Mouse (Mus musculus): ENCODE measurements around the gene Tm4sf19. TPM values are rescaled to one million over a fixed set of nuclear protein-coding genes. Genes with fewer than 3 reads are reported as not detected.

Tm4sf19 gene
- total and polyA plus RNA-seq, 2 experiments from 2014 or later = 0.48 TPM; not detected in 1

GRCm38 (mm10) chr16:32450133-32450532, 49.8 kb downstream of the Tm4sf19 start:
- DNase-seq = no peak
- Histone ChIP-seq H3K4me1 (ENCODE audit: insufficient read depth) (no peaks in the 10 kb centered on the region), H3K4me2 (ENCODE audit: low read depth) (no peak overlapping the region), H3K27me3 (ENCODE audit: insufficient read depth, low read length) (no peaks in the 10 kb centered on the region), H3K27ac (ENCODE audit: low read depth, low read length) (no peak overlapping the region), H3K4me3 (ENCODE audit: low read depth, low read length) (no peak overlapping the region), H3K9me3 (ENCODE audit: low read length) (no peaks in the 10 kb centered on the region), H3K9ac (no peak overlapping the region), H3K36me3 (ENCODE audit: insufficient read depth) (peaks cover 20% of the 10 kb centered on the region)
- no peak for ATAC-seq
- 98% methylated on average over 2 of the region's 2 CpGs for WGBS
- no peak for TF ChIP-seq CTCF (IDR thresholded peaks at IDR 0.05; ENCODE audit: low read depth)

DNA sequence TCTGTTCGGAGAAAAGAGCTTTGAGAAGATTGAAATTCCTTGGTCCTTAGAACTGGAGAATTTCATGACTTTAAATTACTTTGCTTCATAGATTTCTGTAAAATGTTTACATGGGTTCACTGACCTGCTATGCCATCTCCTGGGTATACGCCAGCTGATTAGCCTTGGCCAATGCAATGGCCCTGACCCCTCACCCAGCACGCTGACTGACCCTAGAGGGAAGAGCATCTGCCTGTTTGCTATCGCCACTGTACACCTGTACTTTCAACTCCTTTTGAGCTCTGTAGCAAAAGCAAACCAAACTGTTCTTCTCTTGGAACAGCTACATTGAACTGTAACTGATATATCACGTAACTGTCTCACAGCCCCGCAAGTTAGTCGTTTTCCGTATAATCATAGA, 52.8 kb downstream of the Tm4sf19 start:
- TF ChIP-seq CTCF (IDR thresholded peaks at IDR 0.05; ENCODE audit: low read depth) = no peak
- ATAC-seq (no peak), DNase-seq (no peak)
- Histone ChIP-seq H3K4me1 (ENCODE audit: insufficient read depth) (no peaks in the 10 kb centered on the region), H3K9ac (no peak overlapping the region), H3K9me3 (ENCODE audit: low read length) (no peaks in the 10 kb centered on the region), H3K27ac (ENCODE audit: low read depth, low read length) (no peak overlapping the region), H3K27me3 (ENCODE audit: insufficient read depth, low read length) (no peaks in the 10 kb centered on the region), H3K4me2 (ENCODE audit: low read depth) (no peak overlapping the region), H3K4me3 (ENCODE audit: low read depth, low read length) (no peak overlapping the region), H3K36me3 (ENCODE audit: insufficient read depth) (peaks cover 29% of the 10 kb centered on the region)
- 92% methylated on average over 8 of the region's 8 CpGs for WGBS

- H3K36me3 ChIP-seq (ENCODE audit: insufficient read depth) = peaks cover 35% of the 10 kb centered on the region
- no peak for DNase-seq
- no peaks in the 10 kb centered on the region for H3K4me1 ChIP-seq (ENCODE audit: insufficient read depth)
- H3K4me2 ChIP-seq (ENCODE audit: low read depth) = no peak overlapping the region
- no peaks in the 10 kb centered on the region for H3K9me3 ChIP-seq (ENCODE audit: low read length)
- no peak for TF ChIP-seq CTCF (IDR thresholded peaks at IDR 0.05; ENCODE audit: low read depth)
- ATAC-seq = no peak
- H3K9ac ChIP-seq = no peak overlapping the region
- WGBS = 92% methylated on average over 5 of the region's 5 CpGs
- no peak overlapping the region for H3K4me3 ChIP-seq (ENCODE audit: low read depth, low read length)
- H3K27me3 ChIP-seq (ENCODE audit: insufficient read depth, low read length) = no peaks in the 10 kb centered on the region
- H3K27ac ChIP-seq (ENCODE audit: low read depth, low read length) = no peak overlapping the region
Observed at GRCm38 (mm10) chr16:32454646-32455045, 54.3 kb downstream of the Tm4sf19 start.

- H3K4me3 ChIP-seq (ENCODE audit: low read depth, low read length) = no peak overlapping the region
- ATAC-seq = no peak
- no peak overlapping the region for H3K4me2 ChIP-seq (ENCODE audit: low read depth)
- no peak overlapping the region for H3K9ac ChIP-seq
- H3K4me1 ChIP-seq (ENCODE audit: insufficient read depth) = no peaks in the 10 kb centered on the region
- H3K9me3 ChIP-seq (ENCODE audit: low read length) = no peaks in the 10 kb centered on the region
- no peaks in the 10 kb centered on the region for H3K27me3 ChIP-seq (ENCODE audit: insufficient read depth, low read length)
- no peak for TF ChIP-seq CTCF (IDR thresholded peaks at IDR 0.05; ENCODE audit: low read depth)
- DNase-seq = no peak
- peaks cover 35% of the 10 kb centered on the region for H3K36me3 ChIP-seq (ENCODE audit: insufficient read depth)
- H3K27ac ChIP-seq (ENCODE audit: low read depth, low read length) = no peak overlapping the region
Observed at GRCm38 (mm10) chr16:32456086-32456485, 55.8 kb downstream of the Tm4sf19 start.

GRCm38 (mm10) chr16:32456761-32457160, 56.5 kb downstream of the Tm4sf19 start:
- Histone ChIP-seq H3K27me3 (ENCODE audit: insufficient read depth, low read length) (no peaks in the 10 kb centered on the region), H3K36me3 (ENCODE audit: insufficient read depth) (peaks cover 32% of the 10 kb centered on the region), H3K4me3 (ENCODE audit: low read depth, low read length) (no peak overlapping the region), H3K9me3 (ENCODE audit: low read length) (no peaks in the 10 kb centered on the region), H3K4me2 (ENCODE audit: low read depth) (no peak overlapping the region), H3K9ac (no peak overlapping the region), H3K4me1 (ENCODE audit: insufficient read depth) (no peaks in the 10 kb centered on the region), H3K27ac (ENCODE audit: low read depth, low read length) (no peak overlapping the region)
- no peak for TF ChIP-seq CTCF (IDR thresholded peaks at IDR 0.05; ENCODE audit: low read depth)
- DNase-seq = no peak
- ATAC-seq = no peak
- 87% methylated on average over 1 of the region's 1 CpGs for WGBS

Other genes with a start within 250 kb of the Tm4sf19 start
- gene Nrros, start 234.9 kb upstream of the Tm4sf19 start, total RNA-seq (2014; rRNA removed) = 10.2 and 12.5 TPM in 2 replicates
- gene Nrros, start 234.9 kb upstream of the Tm4sf19 start, polyA plus RNA-seq (2015; fragmentation: Nextera tagmentation; extraction: Ambion mirVana) = 6.4 and 7.6 TPM in 2 replicates
- gene Bex6, start 220.7 kb upstream of the Tm4sf19 start, total RNA-seq (2014; rRNA removed) = not detected in 2 replicates
- gene Bex6, start 220.7 kb upstream of the Tm4sf19 start, polyA plus RNA-seq (2015; fragmentation: Nextera tagmentation; extraction: Ambion mirVana) = not detected in 2 replicates
- 45.2 and 51.0 TPM in 2 replicates for gene Fbxo45, start 153.3 kb upstream of the Tm4sf19 start, total RNA-seq (2014; rRNA removed)
- gene Fbxo45, start 153.3 kb upstream of the Tm4sf19 start, polyA plus RNA-seq (2015; fragmentation: Nextera tagmentation; extraction: Ambion mirVana) = 13.5 and 16.7 TPM in 2 replicates
- gene Wdr53, start 153.3 kb upstream of the Tm4sf19 start, total RNA-seq (2014; rRNA removed) = 18.0 and 21.2 TPM in 2 replicates
- gene Wdr53, start 153.3 kb upstream of the Tm4sf19 start, polyA plus RNA-seq (2015; fragmentation: Nextera tagmentation; extraction: Ambion mirVana) = 11.5 and 12.8 TPM in 2 replicates
- gene Smco1, start 129.0 kb upstream of the Tm4sf19 start, total RNA-seq (2014; rRNA removed) = not detected in 2 replicates
- not detected in 2 replicates for gene Smco1, start 129.0 kb upstream of the Tm4sf19 start, polyA plus RNA-seq (2015; fragmentation: Nextera tagmentation; extraction: Ambion mirVana)
- 38.6 and 39.1 TPM in 2 replicates for gene Rnf168, start 123.0 kb upstream of the Tm4sf19 start, total RNA-seq (2014; rRNA removed)
- gene Rnf168, start 123.0 kb upstream of the Tm4sf19 start, polyA plus RNA-seq (2015; fragmentation: Nextera tagmentation; extraction: Ambion mirVana) = 18.6 and 26.1 TPM in 2 replicates
- gene Ubxn7, start 68.2 kb upstream of the Tm4sf19 start, total RNA-seq (2014; rRNA removed) = 35.9 and 42.5 TPM in 2 replicates
- gene Ubxn7, start 68.2 kb upstream of the Tm4sf19 start, polyA plus RNA-seq (2015; fragmentation: Nextera tagmentation; extraction: Ambion mirVana) = 6.6 and 10.5 TPM in 2 replicates
- gene Tctex1d2, start 19.2 kb downstream of the Tm4sf19 start, total RNA-seq (2014; rRNA removed) = 20.5 and 21.8 TPM in 2 replicates
- 58.2 and 63.2 TPM in 2 replicates for gene Tctex1d2, start 19.2 kb downstream of the Tm4sf19 start, polyA plus RNA-seq (2015; fragmentation: Nextera tagmentation; extraction: Ambion mirVana)
- gene Pcyt1a, start 30.4 kb downstream of the Tm4sf19 start, total RNA-seq (2014; rRNA removed) = 38.4 and 47.6 TPM in 2 replicates
- 44.6 and 47.6 TPM in 2 replicates for gene Pcyt1a, start 30.4 kb downstream of the Tm4sf19 start, polyA plus RNA-seq (2015; fragmentation: Nextera tagmentation; extraction: Ambion mirVana)
- gene Slc51a, start 87.4 kb downstream of the Tm4sf19 start, total RNA-seq (2014; rRNA removed) = not detected in 2 replicates
- gene Slc51a, start 87.4 kb downstream of the Tm4sf19 start, polyA plus RNA-seq (2015; fragmentation: Nextera tagmentation; extraction: Ambion mirVana) = 0.13 and 0.25 TPM in 2 replicates
- not detected in 2 replicates for gene Zdhhc19, start 95.8 kb downstream of the Tm4sf19 start, total RNA-seq (2014; rRNA removed)
- 0.24 TPM in 1 of 2 replicates, not detected in the other for gene Zdhhc19, start 95.8 kb downstream of the Tm4sf19 start, polyA plus RNA-seq (2015; fragmentation: Nextera tagmentation; extraction: Ambion mirVana)
- gene Tfrc, start 208.4 kb downstream of the Tm4sf19 start, total RNA-seq (2014; rRNA removed) = 70.3 and 112 TPM in 2 replicates
- 34.8 and 35.3 TPM in 2 replicates for gene Tfrc, start 208.4 kb downstream of the Tm4sf19 start, polyA plus RNA-seq (2015; fragmentation: Nextera tagmentation; extraction: Ambion mirVana)
- 48.4 and 55.3 TPM in 2 replicates for gene Tnk2, start 243.4 kb downstream of the Tm4sf19 start, total RNA-seq (2014; rRNA removed)
- gene Tnk2, start 243.4 kb downstream of the Tm4sf19 start, polyA plus RNA-seq (2015; fragmentation: Nextera tagmentation; extraction: Ambion mirVana) = 10.3 and 13.2 TPM in 2 replicates